Mouse (Mus musculus): ENCODE data around the gene Catsper4. TPM values are rescaled to one million over a fixed set of nuclear protein-coding genes. Genes with fewer than 3 reads are reported as not detected.

Catsper4 gene
- polyA plus RNA-seq, 1 experiment from 2014 or later: 0.60 TPM

DNA sequence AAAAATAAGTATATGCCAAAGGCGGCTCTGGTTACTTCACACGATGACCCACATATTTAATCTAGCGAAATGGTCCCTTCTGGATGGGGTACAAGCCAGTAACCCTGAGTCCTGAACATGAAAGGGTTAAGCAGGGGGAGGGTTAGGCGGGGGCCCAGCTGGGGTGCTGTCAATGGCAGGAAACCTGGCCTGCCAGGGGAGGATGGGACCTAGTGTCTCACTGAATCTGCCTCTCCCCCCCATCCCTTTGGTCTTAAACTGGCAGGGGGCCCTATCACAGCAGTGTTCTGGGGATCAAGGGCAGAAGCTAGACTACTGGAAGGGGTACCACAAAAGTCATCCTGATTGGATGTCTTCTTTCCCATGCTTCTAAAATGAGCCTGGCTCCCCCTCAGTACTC is 28.7 kb upstream of the Catsper4 start:
- no peak overlapping the region for H3K4me3 ChIP-seq (ENCODE audit: low read depth, low read length)
- no peak overlapping the region for H3K27ac ChIP-seq (ENCODE audit: low read depth, low read length)
- WGBS: 42% methylated on average over 4 of the region's 4 CpGs
- no peaks in the 10 kb centered on the region for H3K9me3 ChIP-seq (ENCODE audit: control insufficient read depth)
- no peaks in the 10 kb centered on the region for H3K36me3 ChIP-seq (ENCODE audit: control insufficient read depth, insufficient read depth)
- H3K4me1 ChIP-seq (replicated peaks; ENCODE audit: control insufficient read depth, insufficient read depth, low read length): no peaks in the 10 kb centered on the region
- no peak overlapping the region for H3K9ac ChIP-seq (ENCODE audit: low read depth, low read length)
- TF ChIP-seq CTCF (IDR thresholded peaks at IDR 0.05; ENCODE audit: low read depth): no peak
- peak overlapping the region; percentile 17; the same call in 1 of the 2 replicates for H3K4me2 ChIP-seq (replicated peaks; ENCODE audit: low read depth)
- peaks cover 41% of the 10 kb centered on the region for H3K27me3 ChIP-seq (replicated peaks; ENCODE audit: control insufficient read depth, insufficient read depth, low read length)
- ATAC-seq: no peak

DNA sequence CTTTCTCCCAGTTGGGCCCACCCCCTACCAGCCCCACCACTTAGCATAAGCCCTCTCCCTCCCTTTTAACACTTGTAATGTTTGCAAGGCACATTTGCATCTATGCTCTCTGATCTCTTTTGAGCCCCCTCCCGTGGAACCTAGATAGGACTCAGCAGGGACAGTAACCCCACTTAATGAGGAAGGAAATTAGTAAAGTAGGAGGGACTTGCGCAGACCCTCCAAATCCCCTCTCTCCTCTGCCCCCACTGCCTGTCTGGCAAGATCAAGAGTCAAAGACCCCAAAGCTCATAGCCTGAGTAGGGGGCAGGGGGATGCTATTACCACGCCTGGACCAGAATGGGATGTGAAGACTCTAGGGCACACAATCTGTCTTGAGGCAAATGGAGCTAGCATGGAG is 27.7 kb upstream of the Catsper4 start:
- no peaks in the 10 kb centered on the region for H3K4me1 ChIP-seq (replicated peaks; ENCODE audit: control insufficient read depth, insufficient read depth, low read length)
- no peak for TF ChIP-seq CTCF (IDR thresholded peaks at IDR 0.05; ENCODE audit: low read depth)

DNA sequence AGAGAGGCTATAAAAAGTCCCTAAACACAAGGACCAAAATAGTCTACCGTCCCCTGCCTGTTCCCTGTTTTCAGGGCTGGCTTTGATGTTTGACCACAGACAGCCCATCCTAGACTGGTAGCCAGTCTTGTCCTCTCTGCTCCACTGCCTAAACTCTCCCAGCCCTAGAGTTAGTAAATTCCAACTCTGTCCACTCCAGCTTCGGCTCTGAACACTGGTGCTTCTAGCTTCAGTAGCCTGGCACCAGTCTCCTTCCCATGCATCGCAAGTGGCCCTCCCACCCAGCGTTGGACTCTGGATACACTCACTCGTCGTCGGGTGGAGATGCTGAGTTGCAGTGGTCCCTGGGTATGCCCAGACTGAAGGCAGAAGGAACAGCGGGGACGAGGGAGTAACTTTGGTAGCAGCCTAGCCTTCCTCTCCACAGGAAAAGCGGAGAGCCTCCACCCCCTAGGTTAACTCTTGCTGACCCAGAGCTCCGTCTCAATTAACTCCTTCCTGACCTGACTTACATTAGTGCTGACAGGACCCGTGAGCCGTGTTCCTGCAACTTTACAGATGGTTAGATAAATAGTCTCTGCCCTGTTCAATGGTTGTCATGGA is 26.6 kb upstream of the Catsper4 start, which contains the start of gene Grrp1:
Gene Grrp1, minus strand, starts transcription at position 385 of the 603 bp plus-strand sequence.
- peaks cover 52% of the 10 kb centered on the region for H3K27me3 ChIP-seq (replicated peaks; ENCODE audit: control insufficient read depth, insufficient read depth, low read length)
- H3K4me3 ChIP-seq (ENCODE audit: low read depth, low read length): peak within 1 kb of the TSS; percentile 50
- 3% methylated on average over 13 of the region's 13 CpGs for WGBS
- ATAC-seq: no peak
- TF ChIP-seq CTCF (IDR thresholded peaks at IDR 0.05; ENCODE audit: low read depth): no peak
- H3K4me1 ChIP-seq (replicated peaks; ENCODE audit: control insufficient read depth, insufficient read depth, low read length): no peaks in the 10 kb centered on the region
- no peak within 1 kb of the TSS for H3K9ac ChIP-seq (ENCODE audit: low read depth, low read length)
- H3K27ac ChIP-seq (ENCODE audit: low read depth, low read length): no peak within 1 kb of the TSS
- H3K9me3 ChIP-seq (ENCODE audit: control insufficient read depth): no peaks in the 10 kb centered on the region
- peak within 1 kb of the TSS; percentile 85 for H3K4me2 ChIP-seq (replicated peaks; ENCODE audit: low read depth)
- no peaks in the 10 kb centered on the region for H3K36me3 ChIP-seq (ENCODE audit: control insufficient read depth, insufficient read depth)

More for the DNA sequence above, 27.7 kb upstream of the Catsper4 start:
- ATAC-seq: no peak
- no peak overlapping the region for H3K27ac ChIP-seq (ENCODE audit: low read depth, low read length)
- no peak overlapping the region for H3K4me2 ChIP-seq (replicated peaks; ENCODE audit: low read depth)
- peaks cover 50% of the 10 kb centered on the region for H3K27me3 ChIP-seq (replicated peaks; ENCODE audit: control insufficient read depth, insufficient read depth, low read length)
- H3K9ac ChIP-seq (ENCODE audit: low read depth, low read length): no peak overlapping the region
- no peaks in the 10 kb centered on the region for H3K36me3 ChIP-seq (ENCODE audit: control insufficient read depth, insufficient read depth)
- WGBS: 51% methylated on average over 3 of the region's 3 CpGs
- H3K4me3 ChIP-seq (ENCODE audit: low read depth, low read length): no peak overlapping the region
- no peaks in the 10 kb centered on the region for H3K9me3 ChIP-seq (ENCODE audit: control insufficient read depth)

DNA sequence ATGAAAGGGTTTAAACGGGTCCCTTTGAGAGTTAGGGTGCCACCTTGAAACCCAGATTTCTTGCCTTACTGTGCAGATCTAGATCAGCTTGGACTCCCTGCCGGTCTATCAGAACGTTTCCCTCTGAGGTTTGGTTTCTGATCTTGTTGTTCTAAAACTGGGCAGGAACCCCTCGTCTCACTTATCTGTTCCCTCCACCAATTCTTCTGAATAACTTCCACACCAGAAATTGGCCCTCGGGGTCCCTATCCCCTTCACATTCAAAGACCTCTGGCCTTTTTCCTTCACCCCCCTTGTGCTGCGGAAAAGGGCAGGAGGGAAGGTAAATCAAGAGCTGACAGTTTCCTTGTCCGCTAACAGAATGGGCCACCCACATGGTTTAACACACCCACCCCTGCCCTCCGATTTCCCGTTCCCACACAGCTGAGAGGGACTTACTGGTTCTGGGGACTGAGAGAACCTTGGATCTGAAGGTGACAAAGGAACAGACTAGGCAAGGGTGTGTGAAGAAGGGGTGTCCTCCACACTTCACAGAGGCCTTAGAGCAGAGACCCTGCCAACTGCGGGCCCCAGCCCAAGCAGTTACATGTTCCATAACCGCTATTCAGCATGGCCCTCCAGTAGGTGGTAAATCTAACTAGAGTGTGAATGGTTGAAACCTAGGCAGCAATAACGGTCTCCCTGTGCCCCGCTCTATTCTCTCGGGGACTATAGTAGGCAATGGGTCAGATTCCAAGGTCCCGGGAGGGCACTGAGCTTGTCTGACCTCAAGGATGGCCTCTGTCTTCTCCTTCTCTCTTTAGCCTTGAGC is 25.9 kb upstream of the Catsper4 start:
- Histone ChIP-seq H3K9ac (ENCODE audit: low read depth, low read length) (no peak overlapping the region), H3K4me1 (replicated peaks; ENCODE audit: control insufficient read depth, insufficient read depth, low read length) (no peaks in the 10 kb centered on the region), H3K4me3 (ENCODE audit: low read depth, low read length) (peak overlapping the region; percentile 50), H3K27me3 (replicated peaks; ENCODE audit: control insufficient read depth, insufficient read depth, low read length) (peaks cover 57% of the 10 kb centered on the region), H3K36me3 (ENCODE audit: control insufficient read depth, insufficient read depth) (no peaks in the 10 kb centered on the region), H3K27ac (ENCODE audit: low read depth, low read length) (no peak overlapping the region), H3K9me3 (ENCODE audit: control insufficient read depth) (no peaks in the 10 kb centered on the region), H3K4me2 (replicated peaks; ENCODE audit: low read depth) (peak overlapping the region; percentile 85)
- TF ChIP-seq CTCF (IDR thresholded peaks at IDR 0.05; ENCODE audit: low read depth): no peak
- ATAC-seq: no peak
- 24% methylated on average over 15 of the region's 15 CpGs for WGBS

DNA sequence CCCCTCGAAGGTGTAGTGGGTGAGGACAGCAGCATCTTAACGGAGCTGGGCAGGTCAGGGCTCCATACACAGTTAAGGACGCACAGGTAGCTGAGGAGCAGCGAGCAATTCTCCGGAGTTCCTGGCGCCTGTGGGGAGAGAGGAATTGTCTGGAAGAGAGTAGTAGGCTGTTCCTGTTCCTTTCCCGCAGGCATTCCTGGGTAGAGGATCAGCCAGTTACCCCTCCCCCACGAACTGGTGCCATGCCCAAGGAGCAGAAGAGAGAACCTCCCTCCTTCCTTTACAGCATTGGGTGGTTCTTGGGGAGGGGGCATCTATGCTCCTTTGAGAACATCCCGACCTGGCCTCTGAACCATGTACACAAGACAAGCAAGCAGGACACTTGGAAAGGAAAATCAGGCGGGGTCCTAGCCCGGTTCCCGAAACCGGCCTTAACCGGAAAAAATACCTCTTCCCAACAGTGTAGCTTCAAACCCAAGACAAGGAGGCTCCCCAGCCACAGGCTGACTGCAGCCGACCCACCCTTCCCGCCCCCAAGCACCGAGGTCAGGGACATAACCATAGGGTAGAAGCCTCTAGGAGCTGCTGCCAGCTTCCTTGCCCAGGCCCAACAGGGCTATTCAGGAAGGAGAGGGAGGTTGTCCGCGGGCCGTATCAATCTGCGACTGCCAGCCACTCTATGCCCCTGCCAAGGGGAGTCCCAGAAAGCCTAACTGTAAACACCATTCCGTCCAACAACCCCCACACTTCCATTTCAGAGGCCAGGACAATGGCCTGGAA is 25.1 kb upstream of the Catsper4 start:
- TF ChIP-seq CTCF (IDR thresholded peaks at IDR 0.05; ENCODE audit: low read depth): no peak
- Histone ChIP-seq H3K27me3 (replicated peaks; ENCODE audit: control insufficient read depth, insufficient read depth, low read length) (peaks cover 63% of the 10 kb centered on the region), H3K4me3 (ENCODE audit: low read depth, low read length) (peak overlapping the region; percentile 50), H3K4me2 (replicated peaks; ENCODE audit: low read depth) (peak overlapping the region; percentile 85), H3K36me3 (ENCODE audit: control insufficient read depth, insufficient read depth) (no peaks in the 10 kb centered on the region), H3K9me3 (ENCODE audit: control insufficient read depth) (no peaks in the 10 kb centered on the region), H3K4me1 (replicated peaks; ENCODE audit: control insufficient read depth, insufficient read depth, low read length) (no peaks in the 10 kb centered on the region), H3K27ac (ENCODE audit: low read depth, low read length) (no peak overlapping the region), H3K9ac (ENCODE audit: low read depth, low read length) (no peak overlapping the region)
- ATAC-seq: no peak
- WGBS: 18% methylated on average over 22 of the region's 22 CpGs

Measured in intestine, postnatal 0 days (tissue).